Mouse (Mus musculus): Measurements from ENCODE around the gene Agps. TPM values are rescaled to one million over a fixed set of nuclear protein-coding genes. Genes with fewer than 3 reads are reported as not detected.

Gene Agps
- polyA plus RNA-seq, 1 experiment, result 2.9 TPM

DNA sequence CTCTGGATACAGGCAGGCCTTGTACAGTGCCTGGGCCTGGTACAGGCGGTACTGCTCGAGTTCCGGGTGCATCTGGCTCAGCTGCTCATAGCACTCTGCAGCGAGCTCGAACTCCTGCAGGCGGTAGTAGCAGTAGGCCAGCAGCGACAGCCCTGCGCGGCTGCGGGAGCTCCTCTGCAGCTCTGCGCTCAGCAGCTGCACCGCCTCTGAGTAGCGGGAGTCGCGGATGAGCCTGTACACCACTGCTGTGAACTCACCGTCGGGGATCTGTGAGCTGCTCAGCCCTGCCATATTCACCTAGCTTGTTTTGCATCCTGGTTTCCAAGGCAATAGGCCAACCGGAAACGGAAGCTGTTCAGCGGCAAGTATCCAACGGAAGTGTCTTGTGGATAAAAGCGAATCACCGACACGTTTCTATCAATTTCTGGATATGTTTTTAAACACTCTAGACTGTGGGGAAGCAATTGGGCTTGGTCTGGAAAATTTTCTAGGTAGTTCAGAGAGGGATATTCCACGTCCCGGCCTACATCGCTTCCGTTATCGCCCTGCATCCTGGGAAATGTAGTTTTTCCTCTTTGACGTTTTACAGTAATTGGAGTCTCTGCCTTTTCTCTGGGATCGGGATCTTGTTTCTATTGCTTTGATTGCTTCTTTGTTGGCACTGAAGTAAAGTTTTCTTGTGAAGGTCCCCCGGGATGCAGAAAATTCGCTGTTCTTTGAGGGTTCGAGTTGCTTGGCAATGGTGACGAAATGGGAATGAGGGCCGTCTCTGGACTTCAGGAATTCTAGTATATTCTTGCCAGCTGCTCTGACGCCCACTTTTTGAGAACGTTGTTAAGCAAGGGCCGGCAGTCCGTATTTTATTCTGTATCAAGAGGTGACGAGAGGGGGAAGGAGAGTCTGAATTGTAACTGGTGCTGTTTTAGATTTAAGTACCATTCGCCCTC, 106.4 kb downstream of the Agps start, which contains the start of gene Ttc30b:
Ttc30b (minus strand) TSS at position 469 of the 947 bp plus-strand sequence.
- peaks cover 10% of the 10 kb centered on the region for H3K4me1 ChIP-seq
- H3K36me3 ChIP-seq (replicated peaks; ENCODE audit: low read length), result no peaks in the 10 kb centered on the region
- H3K27me3 ChIP-seq (replicated peaks), result no peaks in the 10 kb centered on the region
- H3K4me3 ChIP-seq (replicated peaks), result peak within 1 kb of the TSS; percentile 93
- H3K9me3 ChIP-seq, result no peaks in the 10 kb centered on the region
- TF ChIP-seq FLI1 (IDR thresholded peaks at IDR 0.05; ENCODE audit: low read length) (0 out of 2 replicates have a peak, but pooled peaks have one; percentile 29), GATA1 (IDR thresholded peaks at IDR 0.05; ENCODE audit: borderline replicate concordance, low read length) (no peak)

DNA sequence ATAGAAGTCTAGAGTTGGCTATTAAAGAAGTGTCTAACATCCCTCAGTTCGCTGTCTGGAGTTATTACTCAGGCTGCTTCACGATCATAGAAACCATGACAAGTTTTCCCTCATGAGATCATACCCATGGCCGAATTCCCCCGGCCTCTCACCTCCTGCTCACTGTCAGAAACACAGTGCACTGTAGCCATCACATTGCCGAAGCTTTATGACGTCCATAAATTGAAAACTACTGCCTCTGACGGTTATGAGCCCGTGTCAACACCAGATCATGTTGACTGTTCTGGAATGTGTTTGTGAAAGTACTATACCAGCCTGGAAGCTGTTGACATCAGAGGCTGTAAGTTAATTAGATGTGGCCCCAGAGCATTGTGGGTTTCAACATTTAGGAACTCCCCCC, 118.7 kb downstream of the Agps start:
- peaks cover 18% of the 10 kb centered on the region for H3K27me3 ChIP-seq (replicated peaks)
- H3K9me3 ChIP-seq, result peaks cover 2% of the 10 kb centered on the region; the same call in 1 of the 2 replicates
- H3K36me3 ChIP-seq (replicated peaks; ENCODE audit: low read length), result no peaks in the 10 kb centered on the region
- H3K4me1 ChIP-seq, result peaks cover 6% of the 10 kb centered on the region
- H3K4me3 ChIP-seq (replicated peaks), result no peak overlapping the region
- TF ChIP-seq GATA1 (IDR thresholded peaks at IDR 0.05; ENCODE audit: borderline replicate concordance, low read length) (no peak), FLI1 (IDR thresholded peaks at IDR 0.05; ENCODE audit: low read length) (no peak)

- Histone ChIP-seq H3K9me3 (no peaks in the 10 kb centered on the region; the same call in 1 of the 2 replicates), H3K4me1 (peaks cover 6% of the 10 kb centered on the region), H3K27me3 (replicated peaks) (peaks cover 18% of the 10 kb centered on the region), H3K36me3 (replicated peaks; ENCODE audit: low read length) (no peaks in the 10 kb centered on the region), H3K4me3 (replicated peaks) (no peak overlapping the region)
- TF ChIP-seq FLI1 (IDR thresholded peaks at IDR 0.05; ENCODE audit: low read length), result no peak
- TF ChIP-seq GATA1 (IDR thresholded peaks at IDR 0.05; ENCODE audit: borderline replicate concordance, low read length), result no peak
Measured at GRCm38 (mm10) chr2:75953320-75953719, 121.3 kb downstream of the Agps start.

DNA sequence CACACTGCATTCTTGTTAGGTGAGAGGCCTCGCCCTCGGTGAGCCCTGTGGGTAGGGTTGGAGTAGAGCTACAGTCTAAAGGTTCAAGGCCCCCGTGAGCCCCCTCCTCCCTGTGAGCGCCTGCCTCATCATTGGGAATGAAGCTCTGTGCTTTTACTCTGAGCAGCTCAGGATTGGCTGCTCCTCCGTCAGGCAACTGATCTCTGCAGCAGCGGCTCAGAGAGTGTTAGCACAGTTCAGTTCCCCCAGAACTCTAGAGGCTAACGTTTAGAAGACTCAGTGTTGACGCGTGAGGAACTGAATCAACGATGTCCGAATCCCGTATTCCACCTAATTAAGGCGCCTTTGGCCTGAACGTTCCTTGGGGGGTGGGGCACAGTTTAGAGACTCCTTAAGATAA, 123.7 kb downstream of the Agps start:
- H3K36me3 ChIP-seq (replicated peaks; ENCODE audit: low read length), result no peaks in the 10 kb centered on the region
- H3K27me3 ChIP-seq (replicated peaks), result peaks cover 20% of the 10 kb centered on the region
- peaks cover 12% of the 10 kb centered on the region for H3K4me1 ChIP-seq
- H3K9me3 ChIP-seq, result no peaks in the 10 kb centered on the region; the same call in 1 of the 2 replicates
- TF ChIP-seq GATA1 (IDR thresholded peaks at IDR 0.05; ENCODE audit: borderline replicate concordance, low read length), result no peak
- TF ChIP-seq FLI1 (IDR thresholded peaks at IDR 0.05; ENCODE audit: low read length), result no peak
- no peak overlapping the region for H3K4me3 ChIP-seq (replicated peaks)

DNA sequence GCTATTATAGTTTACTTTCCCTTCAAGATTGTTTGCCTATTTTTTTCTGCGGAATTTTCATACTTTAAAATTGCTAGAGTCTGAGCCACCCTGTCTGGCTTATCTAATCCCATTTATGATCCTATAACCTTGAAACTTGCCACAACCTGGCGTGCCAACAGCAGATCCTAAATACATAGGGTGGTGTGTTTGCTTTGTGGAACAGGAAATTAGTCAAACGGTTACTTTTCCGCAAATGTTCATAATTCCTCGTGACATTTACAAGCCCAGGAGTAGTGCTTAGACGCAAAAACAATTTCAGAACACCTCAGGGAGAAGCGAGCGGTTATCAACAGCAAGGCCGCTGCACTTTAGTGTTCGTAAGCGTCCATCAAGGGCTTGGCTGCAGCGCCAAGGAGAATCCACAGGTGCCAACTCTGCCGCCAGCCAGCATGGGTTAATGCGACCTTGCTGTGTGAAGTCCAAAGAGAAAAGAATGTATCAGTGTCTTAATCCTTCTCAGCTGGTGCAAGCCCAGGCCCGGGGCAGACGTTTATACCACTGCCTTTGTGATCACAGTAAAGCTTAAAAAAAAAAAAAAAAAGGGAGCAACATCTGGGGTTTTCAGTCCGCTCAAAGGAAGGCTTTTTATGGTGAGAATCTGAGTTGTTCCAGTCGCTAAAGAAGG, 127.3 kb downstream of the Agps start:
- Histone ChIP-seq H3K4me3 (replicated peaks) (no peak overlapping the region), H3K4me1 (peaks cover 17% of the 10 kb centered on the region), H3K36me3 (replicated peaks; ENCODE audit: low read length) (no peaks in the 10 kb centered on the region), H3K27me3 (replicated peaks) (peaks cover 16% of the 10 kb centered on the region), H3K9me3 (no peaks in the 10 kb centered on the region; the same call in 1 of the 2 replicates)
- no peak for TF ChIP-seq FLI1 (IDR thresholded peaks at IDR 0.05; ENCODE audit: low read length)
- no peak for TF ChIP-seq GATA1 (IDR thresholded peaks at IDR 0.05; ENCODE audit: borderline replicate concordance, low read length)

DNA sequence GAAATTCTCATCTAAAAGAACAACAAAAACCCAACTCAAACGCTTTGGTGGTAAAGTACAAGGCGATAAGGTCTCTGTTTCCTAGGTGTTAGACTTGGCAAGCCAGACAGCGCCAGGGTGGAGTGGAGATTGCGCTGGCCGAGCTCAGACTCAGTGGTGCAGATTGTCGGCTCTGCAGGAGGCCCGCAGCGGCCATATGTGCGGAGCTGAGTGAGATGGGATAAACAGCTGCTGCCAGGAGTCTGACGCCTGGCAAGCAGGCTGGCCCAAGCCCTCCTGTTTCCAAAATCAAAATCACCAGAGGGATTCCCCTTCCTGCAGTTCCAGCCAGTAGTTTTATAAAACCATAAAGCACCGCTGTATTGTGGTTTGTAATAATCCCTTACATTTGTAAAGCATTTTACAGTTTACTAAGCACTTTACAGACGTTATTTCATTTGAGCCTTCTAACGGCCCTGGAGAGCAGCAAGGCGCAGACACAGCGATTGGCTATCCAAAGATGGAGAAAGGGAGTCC, 127.9 kb downstream of the Agps start:
- no peaks in the 10 kb centered on the region; the same call in 1 of the 2 replicates for H3K9me3 ChIP-seq
- H3K27me3 ChIP-seq (replicated peaks), result peaks cover 16% of the 10 kb centered on the region
- no peaks in the 10 kb centered on the region for H3K36me3 ChIP-seq (replicated peaks; ENCODE audit: low read length)
- H3K4me3 ChIP-seq (replicated peaks), result no peak overlapping the region
- TF ChIP-seq FLI1 (IDR thresholded peaks at IDR 0.05; ENCODE audit: low read length), result no peak
- no peak for TF ChIP-seq GATA1 (IDR thresholded peaks at IDR 0.05; ENCODE audit: borderline replicate concordance, low read length)
- peaks cover 22% of the 10 kb centered on the region for H3K4me1 ChIP-seq

DNA sequence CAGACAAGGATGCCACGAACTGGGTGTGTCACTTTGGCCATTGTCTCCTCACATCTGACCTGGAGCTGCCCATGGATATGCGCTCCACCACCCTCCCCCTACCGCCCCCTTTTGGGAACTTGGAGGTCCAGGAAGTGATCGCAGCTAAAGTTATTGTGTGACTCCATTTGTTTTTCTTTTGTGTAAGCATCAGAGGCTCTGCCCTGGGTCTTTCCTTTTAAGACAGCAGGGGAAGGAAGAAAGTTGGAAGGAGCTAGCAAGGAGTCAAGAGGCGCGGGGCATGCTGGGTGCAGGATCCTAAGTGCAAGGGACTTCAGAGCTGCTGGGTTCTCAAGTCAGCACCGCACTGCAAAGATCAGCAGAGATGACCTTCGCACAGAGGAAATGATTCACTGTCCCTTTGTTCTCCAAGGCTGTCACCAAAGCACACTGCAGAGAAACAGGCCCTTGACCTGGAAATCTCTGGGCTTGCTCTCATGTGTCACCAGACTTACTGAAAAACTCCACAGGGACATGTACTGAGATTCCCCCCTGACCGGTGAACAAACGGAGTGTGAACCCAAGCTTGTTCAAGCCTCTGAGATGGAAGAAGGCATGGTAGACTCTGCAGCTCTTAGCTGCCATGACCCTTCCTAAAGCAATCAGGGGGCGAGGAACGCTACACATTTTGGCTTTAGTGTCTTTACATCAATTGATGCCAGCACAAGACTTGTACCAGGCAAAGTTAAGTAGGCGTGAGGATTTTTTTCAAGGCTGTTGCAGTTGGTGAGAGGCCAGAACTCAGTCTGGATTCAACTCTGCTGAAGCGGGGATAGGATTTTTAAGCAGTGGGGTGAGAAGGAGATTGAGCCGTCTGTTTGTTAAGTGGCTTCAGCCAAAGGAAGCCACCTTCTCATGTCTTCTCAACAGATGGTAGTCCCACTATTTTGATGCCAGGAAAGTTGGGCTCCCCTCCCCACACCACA, 128.7 kb downstream of the Agps start:
- Histone ChIP-seq H3K27me3 (replicated peaks) (peaks cover 12% of the 10 kb centered on the region), H3K9me3 (no peaks in the 10 kb centered on the region; the same call in 1 of the 2 replicates), H3K36me3 (replicated peaks; ENCODE audit: low read length) (no peaks in the 10 kb centered on the region), H3K4me1 (peaks cover 24% of the 10 kb centered on the region), H3K4me3 (replicated peaks) (no peak overlapping the region)
- TF ChIP-seq FLI1 (IDR thresholded peaks at IDR 0.05; ENCODE audit: low read length) (no peak), GATA1 (IDR thresholded peaks at IDR 0.05; ENCODE audit: borderline replicate concordance, low read length) (no peak)

- TF ChIP-seq GATA1 (IDR thresholded peaks at IDR 0.05; ENCODE audit: borderline replicate concordance, low read length) (no peak), FLI1 (IDR thresholded peaks at IDR 0.05; ENCODE audit: low read length) (no peak)
- no peaks in the 10 kb centered on the region for H3K36me3 ChIP-seq (replicated peaks; ENCODE audit: low read length)
- H3K4me3 ChIP-seq (replicated peaks), result no peak overlapping the region
- no peaks in the 10 kb centered on the region for H3K9me3 ChIP-seq
- H3K4me1 ChIP-seq, result peaks cover 24% of the 10 kb centered on the region
- H3K27me3 ChIP-seq (replicated peaks), result peaks cover 9% of the 10 kb centered on the region
Measured at GRCm38 (mm10) chr2:75963211-75963840, 131.3 kb downstream of the Agps start.
